Mouse (Mus musculus): ENCODE results near the gene Ensa. TPM values are rescaled to one million over a fixed set of nuclear protein-coding genes. Genes with fewer than 3 reads are reported as not detected.
A peak's percentile ranks its signal among the peaks of the same experiment; 100 is the strongest.

Gene Ensa
- polyA plus RNA-seq, 1 experiment from 2014 or later, result 85.1 TPM

DNA sequence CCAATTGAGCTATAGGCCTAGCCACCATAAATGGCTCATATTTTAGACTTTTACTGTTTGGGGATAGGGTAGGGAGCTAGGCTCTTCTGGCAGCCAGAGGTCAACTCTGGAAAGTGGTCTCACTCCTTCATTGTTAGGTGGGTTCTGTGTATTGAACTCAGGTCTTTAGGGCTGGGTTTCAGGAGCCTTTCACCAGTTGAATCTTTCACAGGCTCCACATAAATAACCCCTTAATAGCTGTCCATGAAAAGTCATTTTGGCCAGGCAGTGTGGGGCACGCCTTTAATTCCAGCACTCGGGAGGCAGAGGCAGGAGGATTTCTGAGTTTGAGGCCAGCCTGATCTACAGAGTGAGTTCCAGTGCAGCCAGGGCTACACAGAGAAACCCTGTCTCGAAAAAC is 32.9 kb downstream of the Ensa start:
- peak overlapping the region; percentile 99; the same call in 1 of the 2 replicates for H3K4me3 ChIP-seq (ENCODE audit: low read depth, low read length)
- peak overlapping the region; percentile 64; the same call in 1 of the 2 replicates for H3K4me2 ChIP-seq (ENCODE audit: low read depth, low read length, severe bottlenecking)
- ATAC-seq (replicated peaks; ENCODE audit: low FRiP score) (no peak), DNase-seq (ENCODE audit: low spot score) (no peak)
- H3K9me3 ChIP-seq (ENCODE audit: control insufficient read depth, low read length), result no peaks in the 10 kb centered on the region
- H3K27me3 ChIP-seq (ENCODE audit: control insufficient read depth, insufficient read depth, low read length), result no peaks in the 10 kb centered on the region
- H3K36me3 ChIP-seq (ENCODE audit: control insufficient read depth, insufficient read depth, low read length), result peaks cover 7% of the 10 kb centered on the region
- no peak overlapping the region for H3K9ac ChIP-seq (ENCODE audit: low read length)
- WGBS, result 90% methylated on average over 3 of the region's 3 CpGs
- H3K27ac ChIP-seq (ENCODE audit: low read depth, low read length), result no peak overlapping the region
- peaks cover 11% of the 10 kb centered on the region for H3K4me1 ChIP-seq (replicated peaks; ENCODE audit: control insufficient read depth, insufficient read depth, low read length)

DNA sequence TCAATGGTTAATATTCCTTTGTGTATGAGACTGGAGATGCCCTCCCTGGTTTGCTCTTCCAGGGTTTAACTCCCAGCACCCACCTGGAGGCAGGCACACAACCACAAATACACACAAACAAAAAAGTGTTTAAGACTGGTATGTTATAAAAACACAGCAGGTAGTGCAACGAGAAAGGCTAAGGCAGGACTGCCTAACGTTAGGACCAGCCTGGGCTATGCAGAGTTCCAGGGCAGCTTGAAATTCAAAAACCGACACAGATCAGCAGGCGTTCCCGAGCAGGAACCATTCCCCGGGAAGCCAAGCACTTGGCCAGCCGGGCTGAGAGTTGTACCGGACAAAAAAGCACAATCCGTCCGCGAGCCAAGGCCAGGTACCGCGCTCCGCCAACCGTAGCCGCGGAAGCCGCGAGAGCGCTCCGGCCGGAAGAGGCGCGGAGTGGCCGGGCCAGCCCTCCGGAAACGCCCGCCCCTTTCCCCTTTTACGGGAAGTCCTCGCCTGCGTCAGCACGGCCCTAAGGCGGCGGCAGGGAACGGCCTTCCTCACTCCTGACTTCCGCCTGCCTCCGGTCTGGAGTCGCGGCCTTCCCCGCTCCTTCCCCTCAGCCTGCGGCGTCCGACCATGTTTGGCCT is 33.6 kb downstream of the Ensa start, which contains the start of gene Mcl1:
Gene Mcl1 (plus strand): TSS at position 553 of the 632 bp plus-strand sequence.
- Histone ChIP-seq H3K4me1 (replicated peaks; ENCODE audit: control insufficient read depth, insufficient read depth, low read length) (peaks cover 11% of the 10 kb centered on the region), H3K9me3 (ENCODE audit: control insufficient read depth, low read length) (no peaks in the 10 kb centered on the region), H3K4me2 (ENCODE audit: low read depth, low read length, severe bottlenecking) (peak within 1 kb of the TSS; percentile 64), H3K36me3 (ENCODE audit: control insufficient read depth, insufficient read depth, low read length) (peaks cover 10% of the 10 kb centered on the region), H3K27ac (ENCODE audit: low read depth, low read length) (peak within 1 kb of the TSS; percentile 97), H3K27me3 (ENCODE audit: control insufficient read depth, insufficient read depth, low read length) (no peaks in the 10 kb centered on the region), H3K9ac (ENCODE audit: low read length) (peak within 1 kb of the TSS; percentile 99), H3K4me3 (ENCODE audit: low read depth, low read length) (peak within 1 kb of the TSS; percentile 99)
- WGBS, result 1% methylated on average over 43 of the region's 43 CpGs
- ATAC-seq (replicated peaks; ENCODE audit: low FRiP score) (peak; percentile 97), DNase-seq (ENCODE audit: low spot score) (peak; percentile 97)

DNA sequence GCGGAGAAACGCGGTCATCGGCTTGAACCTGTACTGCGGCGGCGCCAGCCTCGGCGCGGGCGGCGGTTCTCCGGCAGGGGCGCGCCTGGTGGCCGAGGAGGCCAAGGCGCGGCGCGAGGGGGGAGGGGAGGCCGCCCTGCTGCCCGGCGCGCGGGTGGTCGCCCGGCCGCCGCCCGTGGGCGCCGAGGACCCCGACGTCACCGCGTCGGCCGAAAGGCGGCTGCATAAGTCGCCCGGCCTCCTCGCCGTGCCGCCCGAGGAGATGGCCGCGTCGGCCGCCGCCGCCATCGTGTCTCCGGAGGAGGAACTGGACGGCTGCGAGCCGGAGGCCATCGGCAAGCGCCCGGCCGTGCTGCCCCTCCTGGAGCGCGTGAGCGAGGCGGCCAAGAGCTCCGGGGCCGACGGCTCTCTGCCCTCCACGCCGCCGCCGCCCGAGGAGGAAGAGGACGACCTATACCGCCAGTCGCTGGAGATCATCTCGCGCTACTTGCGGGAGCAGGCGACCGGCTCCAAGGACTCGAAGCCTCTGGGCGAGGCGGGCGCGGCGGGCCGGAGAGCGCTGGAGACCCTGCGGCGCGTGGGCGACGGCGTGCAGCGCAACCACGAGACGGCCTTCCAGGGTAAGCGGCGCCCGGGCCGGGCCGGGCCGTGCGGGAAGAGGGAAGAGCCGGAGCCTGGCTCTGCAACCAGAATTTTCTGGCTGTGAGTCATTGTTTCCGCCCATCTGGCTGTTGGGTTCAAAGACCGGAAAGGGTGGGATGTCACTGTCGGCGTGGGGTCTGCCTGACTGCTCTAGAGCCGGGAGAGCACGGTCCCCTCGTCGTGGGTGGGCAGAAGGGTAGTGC is 34.3 kb downstream of the Ensa start:
- ATAC-seq (replicated peaks; ENCODE audit: low FRiP score) (peak; percentile 74), DNase-seq (ENCODE audit: low spot score) (peak; percentile 88)
- Histone ChIP-seq H3K4me1 (replicated peaks; ENCODE audit: control insufficient read depth, insufficient read depth, low read length) (peaks cover 11% of the 10 kb centered on the region), H3K27ac (ENCODE audit: low read depth, low read length) (peak overlapping the region; percentile 97), H3K36me3 (ENCODE audit: control insufficient read depth, insufficient read depth, low read length) (peaks cover 13% of the 10 kb centered on the region), H3K4me2 (ENCODE audit: low read depth, low read length, severe bottlenecking) (peak overlapping the region; percentile 64), H3K9me3 (ENCODE audit: control insufficient read depth, low read length) (no peaks in the 10 kb centered on the region), H3K9ac (ENCODE audit: low read length) (peak overlapping the region; percentile 99), H3K4me3 (ENCODE audit: low read depth, low read length) (peak overlapping the region; percentile 99), H3K27me3 (ENCODE audit: control insufficient read depth, insufficient read depth, low read length) (no peaks in the 10 kb centered on the region)
- under 1% methylated on average over 84 of the region's 113 CpGs for WGBS

DNA sequence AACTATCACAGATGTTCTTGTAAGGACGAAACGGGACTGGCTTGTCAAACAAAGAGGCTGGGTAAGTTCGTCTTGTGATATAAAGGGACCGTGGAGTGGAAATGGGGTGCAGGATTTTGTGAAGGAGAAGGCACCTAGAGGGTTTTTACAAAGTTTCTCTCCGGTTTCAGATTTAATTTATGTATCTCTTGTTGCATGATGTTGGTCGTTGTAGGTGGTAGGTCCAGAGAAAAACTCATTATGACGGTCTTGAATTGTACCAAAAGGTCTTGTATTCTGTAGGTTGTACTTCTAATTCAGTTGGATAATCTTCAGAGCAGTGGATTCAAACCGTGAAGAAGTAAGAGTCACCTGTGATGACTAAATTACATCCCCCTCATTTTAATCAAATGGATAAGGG is 35.2 kb downstream of the Ensa start:
- Histone ChIP-seq H3K4me2 (ENCODE audit: low read depth, low read length, severe bottlenecking) (peak overlapping the region; percentile 64), H3K27me3 (ENCODE audit: control insufficient read depth, insufficient read depth, low read length) (no peaks in the 10 kb centered on the region), H3K4me3 (ENCODE audit: low read depth, low read length) (peak overlapping the region; percentile 99), H3K4me1 (replicated peaks; ENCODE audit: control insufficient read depth, insufficient read depth, low read length) (peaks cover 11% of the 10 kb centered on the region), H3K9ac (ENCODE audit: low read length) (peak overlapping the region; percentile 99), H3K27ac (ENCODE audit: low read depth, low read length) (peak overlapping the region; percentile 97), H3K9me3 (ENCODE audit: control insufficient read depth, low read length) (no peaks in the 10 kb centered on the region), H3K36me3 (ENCODE audit: control insufficient read depth, insufficient read depth, low read length) (peaks cover 15% of the 10 kb centered on the region)
- no peak for ATAC-seq (replicated peaks; ENCODE audit: low FRiP score)
- WGBS, result 6% methylated on average over 8 of the region's 8 CpGs
- DNase-seq (ENCODE audit: low spot score), result no peak

DNA sequence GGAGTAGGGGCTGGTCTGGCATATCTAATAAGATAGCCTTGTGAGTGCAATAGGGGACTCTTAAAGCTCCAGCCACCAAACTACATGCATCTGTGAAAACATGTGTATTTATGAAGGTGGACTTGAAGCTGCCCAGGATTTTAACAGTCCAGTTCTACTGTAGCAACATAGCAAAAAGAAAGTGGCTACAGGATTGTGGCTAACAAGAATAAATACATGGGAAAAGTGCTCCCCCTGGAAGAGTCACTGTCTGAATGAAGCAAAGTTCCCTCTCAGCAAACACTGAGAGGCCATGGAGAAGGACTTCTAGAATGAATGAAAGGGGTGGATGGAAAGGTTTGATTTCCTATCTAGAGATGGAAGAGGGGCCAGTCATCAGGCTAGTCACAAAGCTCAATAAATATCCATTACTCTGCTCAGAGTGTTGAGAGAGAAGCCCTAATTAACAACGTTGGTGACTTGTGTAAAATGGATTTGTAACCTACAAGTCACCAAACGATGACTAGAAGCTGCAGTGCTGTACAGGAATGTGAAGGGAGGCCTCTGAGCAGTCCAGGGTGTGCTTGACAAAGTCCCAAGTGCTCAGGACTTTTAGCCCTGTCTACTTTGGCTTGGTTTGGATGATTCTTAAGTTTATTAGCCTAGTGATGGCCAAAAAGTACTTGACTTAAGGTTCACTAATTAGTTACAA is 36.1 kb downstream of the Ensa start:
- Histone ChIP-seq H3K36me3 (ENCODE audit: control insufficient read depth, insufficient read depth, low read length) (peaks cover 15% of the 10 kb centered on the region), H3K27me3 (ENCODE audit: control insufficient read depth, insufficient read depth, low read length) (no peaks in the 10 kb centered on the region), H3K4me3 (ENCODE audit: low read depth, low read length) (peak overlapping the region; percentile 99), H3K4me1 (replicated peaks; ENCODE audit: control insufficient read depth, insufficient read depth, low read length) (peaks cover 11% of the 10 kb centered on the region), H3K27ac (ENCODE audit: low read depth, low read length) (no peak overlapping the region), H3K4me2 (ENCODE audit: low read depth, low read length, severe bottlenecking) (peak overlapping the region; percentile 64), H3K9ac (ENCODE audit: low read length) (peak overlapping the region; percentile 99), H3K9me3 (ENCODE audit: control insufficient read depth, low read length) (no peaks in the 10 kb centered on the region)
- DNase-seq (ENCODE audit: low spot score) (no peak), ATAC-seq (replicated peaks; ENCODE audit: low FRiP score) (no peak)
- WGBS, result 66% methylated on average over 2 of the region's 2 CpGs

DNA sequence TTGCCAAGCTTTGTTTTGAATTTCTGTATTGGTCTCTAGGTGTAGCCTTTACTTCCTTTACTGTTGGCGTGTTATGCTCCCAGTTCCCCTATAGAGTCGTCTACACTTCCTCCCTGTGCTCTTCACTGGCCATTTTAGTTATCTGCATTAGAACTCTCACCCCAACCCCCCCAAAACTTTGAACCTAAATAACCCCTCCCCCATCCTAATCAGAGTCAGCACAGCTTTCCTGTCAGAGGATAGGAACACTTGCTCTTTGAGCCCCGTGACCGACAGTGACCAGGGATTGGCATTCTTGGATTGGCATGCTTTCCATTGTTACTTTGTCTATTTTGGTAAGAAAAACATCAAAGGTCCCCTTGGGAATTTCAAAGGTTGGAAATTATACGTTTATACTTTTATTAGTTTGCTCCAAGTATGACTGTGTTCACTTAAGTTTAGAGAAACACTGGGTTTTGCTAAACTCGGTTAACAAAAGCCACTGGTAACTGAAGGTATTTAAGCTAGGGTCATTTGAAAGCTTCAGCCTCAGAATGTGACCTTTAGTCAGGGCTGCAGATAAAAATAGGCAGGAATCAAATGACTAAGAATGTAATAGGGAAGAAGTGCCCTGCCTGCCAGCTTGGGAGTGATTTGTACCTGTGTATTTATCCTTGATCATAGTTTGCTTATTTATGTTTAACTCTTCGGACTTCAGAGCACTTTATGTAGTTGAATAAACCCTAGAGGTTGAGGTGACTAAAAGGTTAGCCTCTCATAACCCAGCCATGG is 37.3 kb downstream of the Ensa start:
- DNase-seq (ENCODE audit: low spot score) (no peak), ATAC-seq (replicated peaks; ENCODE audit: low FRiP score) (no peak)
- H3K36me3 ChIP-seq (ENCODE audit: control insufficient read depth, insufficient read depth, low read length), result peaks cover 15% of the 10 kb centered on the region
- no peak overlapping the region for H3K4me2 ChIP-seq (ENCODE audit: low read depth, low read length, severe bottlenecking)
- 74% methylated on average over 7 of the region's 7 CpGs for WGBS
- H3K4me1 ChIP-seq (replicated peaks; ENCODE audit: control insufficient read depth, insufficient read depth, low read length), result peaks cover 11% of the 10 kb centered on the region
- H3K27me3 ChIP-seq (ENCODE audit: control insufficient read depth, insufficient read depth, low read length), result no peaks in the 10 kb centered on the region
- no peak overlapping the region for H3K9ac ChIP-seq (ENCODE audit: low read length)
- no peak overlapping the region for H3K27ac ChIP-seq (ENCODE audit: low read depth, low read length)
- H3K9me3 ChIP-seq (ENCODE audit: control insufficient read depth, low read length), result no peaks in the 10 kb centered on the region
- H3K4me3 ChIP-seq (ENCODE audit: low read depth, low read length), result no peak overlapping the region

DNA sequence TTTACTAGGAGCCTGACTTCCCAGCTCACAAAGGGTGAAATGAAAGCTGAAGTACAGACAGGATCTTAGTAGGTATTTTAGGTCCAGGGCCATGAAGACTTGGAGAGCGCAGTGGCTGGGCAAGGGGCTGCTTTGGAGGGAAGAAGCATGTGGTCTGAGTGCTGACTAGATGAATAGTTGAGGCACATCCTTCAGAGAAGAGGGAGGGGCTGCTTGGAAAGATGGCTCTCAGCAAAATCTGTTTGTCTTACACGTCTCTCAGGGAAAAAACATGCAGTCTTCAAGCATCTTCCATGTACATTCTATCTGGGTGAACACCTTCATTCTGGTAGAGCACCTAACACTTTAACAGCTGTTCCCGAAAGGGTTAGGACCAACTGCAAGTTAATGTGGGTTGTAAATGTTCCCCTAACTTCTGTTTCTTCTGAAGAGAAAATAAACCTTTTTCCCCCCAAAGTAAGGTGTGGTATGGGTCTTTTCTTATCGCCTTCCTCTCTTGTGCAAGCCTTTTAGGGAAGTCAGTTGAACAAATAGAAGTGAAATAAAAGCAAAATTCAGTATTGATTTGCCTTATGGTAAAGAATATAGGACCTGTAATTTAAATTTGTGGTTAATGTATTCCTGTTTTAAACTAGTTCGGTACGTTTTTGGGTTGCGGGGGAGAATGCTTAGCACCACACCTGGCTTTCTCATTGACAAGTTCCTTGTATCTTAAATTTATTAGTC is 38.1 kb downstream of the Ensa start:
- ATAC-seq (replicated peaks; ENCODE audit: low FRiP score), result no peak
- Histone ChIP-seq H3K9me3 (ENCODE audit: control insufficient read depth, low read length) (no peaks in the 10 kb centered on the region), H3K9ac (ENCODE audit: low read length) (no peak overlapping the region), H3K4me2 (ENCODE audit: low read depth, low read length, severe bottlenecking) (no peak overlapping the region), H3K4me3 (ENCODE audit: low read depth, low read length) (no peak overlapping the region), H3K36me3 (ENCODE audit: control insufficient read depth, insufficient read depth, low read length) (peaks cover 15% of the 10 kb centered on the region), H3K27ac (ENCODE audit: low read depth, low read length) (no peak overlapping the region), H3K27me3 (ENCODE audit: control insufficient read depth, insufficient read depth, low read length) (no peaks in the 10 kb centered on the region), H3K4me1 (replicated peaks; ENCODE audit: control insufficient read depth, insufficient read depth, low read length) (peaks cover 11% of the 10 kb centered on the region)
- DNase-seq (ENCODE audit: low spot score), result no peak
- WGBS, result 89% methylated on average over 7 of the region's 7 CpGs
